In genomic region chr1:63916907-63917650, GRCm38 (mm10) we compare ENCODE assay signal across 25 mouse cellular contexts.
DNase-seq lines count a peak whose midpoint lies in the region; ATAC-seq and TF ChIP-seq lines count a peak whose summit lies in the region.
"Had no signal": no experiment of that assay in that cellular context is flagged by ENCODE, and none has a peak within 500 bp of the region (broad histone marks: within the 10 kb centered on the region; RNA-seq: fewer than 3 reads in every experiment).

No protein-coding gene starts in this region.

- no peak overlapping the region for H3K9ac ChIP-seq in limb, embryonic 14.5 days (ENCODE audit: low read depth, low read length, severe bottlenecking)
- no peak overlapping the region for H3K9ac ChIP-seq in hindbrain, embryonic 16.5 days (ENCODE audit: low read depth, low read length)
- H3K9ac ChIP-seq: embryonic facial prominence, embryonic 13.5 days; hindbrain, embryonic 13.5 days had no signal

- no peaks in the 10 kb centered on the region for H3K9me3 ChIP-seq in limb, embryonic 14.5 days (ENCODE audit: control insufficient read depth, low read length)
- no peaks in the 10 kb centered on the region for H3K9me3 ChIP-seq in limb, embryonic 10.5 days (replicated peaks)
- H3K9me3 ChIP-seq in hindbrain, embryonic 16.5 days (ENCODE audit: control insufficient read depth, low read length) = no peaks in the 10 kb centered on the region
- H3K9me3 ChIP-seq: embryonic facial prominence, embryonic 13.5 days; G1E; hindbrain, embryonic 10.5 days; hindbrain, embryonic 13.5 days had no signal

- H3K79me2 ChIP-seq in myocyte (ENCODE audit: control insufficient read depth, insufficient read depth) = no peaks in the 10 kb centered on the region

- TF ChIP-seq POLR2A in limb, embryonic 14.5 days (IDR thresholded peaks at IDR 0.05; ENCODE audit: borderline replicate concordance, extremely low read depth, insufficient read depth, insufficient read length) = no peak
- TF ChIP-seq POLR2A in myocyte (IDR thresholded peaks at IDR 0.05; ENCODE audit: insufficient read length, low read depth) = no peak

- H3ac ChIP-seq in myocyte (ENCODE audit: control insufficient read depth, insufficient read length) = no peak overlapping the region

- ATAC-seq in limb, embryonic 14.5 days (ENCODE audit: low FRiP score, low read depth) = no peak
- ATAC-seq in hindbrain, embryonic 16.5 days = no peak
- ATAC-seq: forebrain, embryonic 14.5 days; hindbrain, postnatal 0 days; inflammation-experienced regulatory T-cells, adult 6 months; intestine, embryonic 16.5 days had no signal

- H3K4me3 ChIP-seq in limb, embryonic 14.5 days (replicated peaks; ENCODE audit: low read length) = no peak overlapping the region
- no peak overlapping the region for H3K4me3 ChIP-seq in limb, embryonic 10.5 days
- no peak overlapping the region for H3K4me3 ChIP-seq in myocyte
- no peak overlapping the region for H3K4me3 ChIP-seq in hindbrain, embryonic 16.5 days (ENCODE audit: low read length)
- H3K4me3 ChIP-seq: embryonic facial prominence, embryonic 13.5 days; hindbrain, embryonic 10.5 days; hindbrain, embryonic 13.5 days had no signal

- H3K36me3 ChIP-seq in limb, embryonic 14.5 days (ENCODE audit: control insufficient read depth, insufficient read depth, low read length) = no peaks in the 10 kb centered on the region
- no peaks in the 10 kb centered on the region for H3K36me3 ChIP-seq in limb, embryonic 10.5 days
- no peaks in the 10 kb centered on the region for H3K36me3 ChIP-seq in myocyte (ENCODE audit: control insufficient read depth, insufficient read depth)
- no peaks in the 10 kb centered on the region for H3K36me3 ChIP-seq in hindbrain, embryonic 16.5 days (ENCODE audit: control insufficient read depth, insufficient read depth, low read length)
- H3K36me3 ChIP-seq: embryonic facial prominence, embryonic 13.5 days; G1E; hindbrain, embryonic 10.5 days; hindbrain, embryonic 13.5 days had no signal

- H3K27ac ChIP-seq in limb, embryonic 14.5 days (replicated peaks; ENCODE audit: low read depth, low read length) = no peak overlapping the region
- H3K27ac ChIP-seq in limb, embryonic 10.5 days = no peak overlapping the region
- H3K27ac ChIP-seq in hindbrain, embryonic 16.5 days (ENCODE audit: low read depth, low read length) = no peak overlapping the region
- H3K27ac ChIP-seq: embryonic facial prominence, embryonic 13.5 days; hindbrain, embryonic 10.5 days; hindbrain, embryonic 13.5 days; hindbrain, postnatal 0 days had no signal

- 55% methylated on average over 7 of the region's 7 CpGs for WGBS in limb, embryonic 14.5 days
- 93% methylated on average over 7 of the region's 7 CpGs for WGBS in limb, embryonic 10.5 days
- 71% methylated on average over 7 of the region's 7 CpGs for WGBS in hindbrain, embryonic 16.5 days

- peak; percentile 14 for DNase-seq in limb, embryonic 14.5 days (ENCODE audit: low spot score)
- DNase-seq in limb, embryonic 10.5 days (ENCODE audit: low spot score) = no peak
- DNase-seq in MN1 (ENCODE audit: low spot score) = peak; percentile 23
- DNase-seq in frontal cortex, postnatal 25 days (ENCODE audit: low spot score in 2 of 2) = no peak
- DNase-seq: adrenal gland, postnatal 10 days; adrenal gland, postnatal 36 days; cerebellum, adult 18-20 months; cerebellum, adult 9-11 months; cerebellum, postnatal 25 days; gastrocnemius, postnatal 10 days; gastrocnemius, postnatal 36 days; heart, postnatal 36 days; kidney, adult 18-20 months had no signal

- H3K4me2 ChIP-seq in limb, embryonic 14.5 days (replicated peaks; ENCODE audit: low read depth, low read length, severe bottlenecking) = no peak overlapping the region
- H3K4me2 ChIP-seq in myocyte (ENCODE audit: low read depth) = no peak overlapping the region
- H3K4me2 ChIP-seq in hindbrain, embryonic 16.5 days (ENCODE audit: low read length) = no peak overlapping the region
- H3K4me2 ChIP-seq: embryonic facial prominence, embryonic 13.5 days; heart, embryonic 11.5 days; hindbrain, embryonic 13.5 days had no signal

- no peaks in the 10 kb centered on the region for H3K4me1 ChIP-seq in limb, embryonic 14.5 days (ENCODE audit: control insufficient read depth, insufficient read depth, low read length)
- peaks cover 10% of the 10 kb centered on the region for H3K4me1 ChIP-seq in limb, embryonic 10.5 days
- H3K4me1 ChIP-seq in hindbrain, embryonic 16.5 days (ENCODE audit: control insufficient read depth, insufficient read depth, low read depth, low read length) = no peaks in the 10 kb centered on the region
- H3K4me1 ChIP-seq: embryonic facial prominence, embryonic 13.5 days; hindbrain, embryonic 13.5 days had no signal

- H3K27me3 ChIP-seq in limb, embryonic 14.5 days (ENCODE audit: control insufficient read depth, insufficient read depth, low read length) = no peaks in the 10 kb centered on the region
- no peaks in the 10 kb centered on the region for H3K27me3 ChIP-seq in limb, embryonic 10.5 days (ENCODE audit: low read depth, poor library complexity, severe bottlenecking)
- peaks cover 17% of the 10 kb centered on the region for H3K27me3 ChIP-seq in myocyte (ENCODE audit: control insufficient read depth, insufficient read depth, insufficient read length)
- H3K27me3 ChIP-seq in hindbrain, embryonic 16.5 days (replicated peaks; ENCODE audit: control insufficient read depth, insufficient read depth, low read length) = no peaks in the 10 kb centered on the region
- H3K27me3 ChIP-seq: CH12.LX; embryonic facial prominence, embryonic 13.5 days; hindbrain, embryonic 13.5 days had no signal

TF ChIP-seq in myocyte, 11 proteins besides CTCF, POLR2A, EP300 and RAD21:
- TF ChIP-seq CEBPB (IDR thresholded peaks at IDR 0.05; ENCODE audit: insufficient read depth, poor library complexity, severe bottlenecking) (peak; percentile 43; the same call in 1 of the 2 replicates), REST (IDR thresholded peaks at IDR 0.05; ENCODE audit: insufficient read depth, insufficient read length) (no peak), MYOD1 (IDR thresholded peaks at IDR 0.05; ENCODE audit: control insufficient read depth in 1 of 3, insufficient read length in 2 of 3, low read depth in 2 of 3) (peak in 1 of 3 experiments; percentile 15)

Comparison
In these comparisons a context has a peak if more than half of its experiments do, and no peak if none do; other contexts are left out.
1. DNase-seq: peak in limb, embryonic 14.5 days (single experiment) and MN1 (single experiment); none in limb, embryonic 10.5 days (single experiment) and frontal cortex, postnatal 25 days (0 of 2).